Mouse (Mus musculus) CD4-positive helper T cell, adult 2 months (primary cell): ENCODE results near the gene Vwf.

Source experiments
- DNase-seq: peaks from one replicate; pipeline ENCODE4 v3.0.0-alpha.2; 2012; ENCODE audit warnings: low read depth, missing footprints, low spot score

The Vwf gene

GRCm38 (mm10) chr6:125541296-125541695 is 5.3 kb upstream of the Vwf start:
- no peak for DNase-seq

GRCm38 (mm10) chr6:125548406-125548805 is 1.8 kb downstream of the Vwf start:
- DNase-seq = no peak

- DNase-seq = no peak
These were observed 3.6 kb downstream of the Vwf start for GRCm38 (mm10) chr6:125550172-125550571.

- no peak for DNase-seq
These were observed 6.2 kb downstream of the Vwf start for GRCm38 (mm10) chr6:125552760-125553159.

GRCm38 (mm10) chr6:125553551-125553950 is 7.0 kb downstream of the Vwf start:
- no peak for DNase-seq

- no peak for DNase-seq
These were observed 12.3 kb downstream of the Vwf start for GRCm38 (mm10) chr6:125558831-125559230.

- DNase-seq = no peak
These were observed 14.5 kb downstream of the Vwf start for GRCm38 (mm10) chr6:125561031-125561430.

GRCm38 (mm10) chr6:125561521-125561920 is 14.9 kb downstream of the Vwf start:
- DNase-seq = no peak

- DNase-seq = no peak
These were observed 18.3 kb downstream of the Vwf start for GRCm38 (mm10) chr6:125564812-125565281.

GRCm38 (mm10) chr6:125565326-125565725 is 18.8 kb downstream of the Vwf start:
- no peak for DNase-seq

GRCm38 (mm10) chr6:125566656-125567055 is 20.1 kb downstream of the Vwf start:
- DNase-seq = no peak

GRCm38 (mm10) chr6:125568381-125568780 is 21.8 kb downstream of the Vwf start:
- no peak for DNase-seq

GRCm38 (mm10) chr6:125572291-125573188 is 26.0 kb downstream of the Vwf start:
- DNase-seq = peak; percentile 45

GRCm38 (mm10) chr6:125573189-125573928 is 26.8 kb downstream of the Vwf start:
- peak; percentile 91 for DNase-seq

- DNase-seq = no peak
These were observed 28.5 kb downstream of the Vwf start for GRCm38 (mm10) chr6:125575080-125575479.

- DNase-seq = no peak
These were observed 30.7 kb downstream of the Vwf start for GRCm38 (mm10) chr6:125577301-125577700.

- DNase-seq = no peak
These were observed 31.5 kb downstream of the Vwf start for GRCm38 (mm10) chr6:125577882-125578646.

GRCm38 (mm10) chr6:125578647-125579011 is 32.1 kb downstream of the Vwf start:
- DNase-seq = no peak

- DNase-seq = no peak
These were observed 33.3 kb downstream of the Vwf start for GRCm38 (mm10) chr6:125579864-125580263.

GRCm38 (mm10) chr6:125583666-125584065 is 37.1 kb downstream of the Vwf start:
- no peak for DNase-seq

- DNase-seq = no peak
These were observed 37.7 kb downstream of the Vwf start for GRCm38 (mm10) chr6:125584266-125584665.

GRCm38 (mm10) chr6:125585579-125585978 is 39.0 kb downstream of the Vwf start:
- DNase-seq = no peak
